In the genomic region with DNA sequence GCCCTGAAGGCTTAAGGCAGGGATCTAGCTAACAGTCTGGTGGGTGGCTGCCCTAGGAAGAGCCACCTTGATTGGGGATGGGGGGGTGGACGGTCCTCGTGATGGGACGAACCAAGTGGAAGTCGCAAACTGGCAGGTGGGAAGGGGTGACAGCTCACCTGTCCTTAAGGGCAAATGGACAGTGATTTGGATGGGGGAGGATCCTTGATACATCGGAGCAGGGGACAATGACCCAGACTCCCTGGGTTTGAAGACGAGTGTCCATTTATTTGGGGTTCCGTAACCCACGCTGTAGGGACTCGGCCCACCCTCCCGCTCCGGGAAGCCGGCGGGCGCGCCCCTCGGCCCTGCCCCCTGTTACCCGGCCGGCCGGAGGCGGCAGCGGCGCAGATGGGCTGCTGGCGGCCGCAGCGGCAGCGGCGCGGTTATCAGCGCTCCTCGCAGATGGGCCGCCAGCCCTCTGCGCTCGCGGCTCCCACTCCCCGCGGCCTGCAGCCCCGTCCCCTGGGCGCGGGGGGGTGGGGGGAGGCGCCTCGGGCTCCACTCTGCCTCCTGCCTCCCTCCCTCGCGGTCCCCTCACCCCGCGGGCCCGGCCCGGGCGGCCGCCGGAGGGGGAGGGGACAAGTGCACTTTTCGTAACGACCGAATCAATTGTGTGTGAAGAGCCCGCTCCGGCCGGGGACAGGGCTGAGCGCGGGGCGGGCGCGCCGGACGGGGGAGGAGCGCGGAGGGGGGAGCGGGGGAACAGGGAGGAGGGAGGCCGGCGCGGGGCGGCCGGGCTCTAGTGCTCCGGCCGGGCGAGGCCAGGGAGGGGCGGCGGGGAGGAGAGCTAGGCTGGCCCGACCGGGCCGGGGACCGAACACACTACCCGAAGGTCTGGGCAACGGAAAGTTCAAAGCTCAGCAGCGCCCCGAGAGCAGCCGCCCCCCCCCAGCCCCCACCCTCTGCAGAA, we compare ENCODE assay signal across 8 mouse cellular contexts. TPM values are rescaled to one million over a fixed set of nuclear protein-coding genes. Genes with fewer than 3 reads are reported as not detected.
A peak's percentile ranks its signal among the peaks of the same experiment; 100 is the strongest.
DNase-seq lines count a peak whose midpoint lies in the region; ATAC-seq and TF ChIP-seq lines count a peak whose summit lies in the region.

No protein-coding gene starts in this region.

- peak overlapping the region; percentile 58 for H3K9ac ChIP-seq in heart, adult 2 months (ENCODE audit: low read depth, low read length)
- peak overlapping the region; percentile 63 for H3K9ac ChIP-seq in kidney, postnatal 0 days (ENCODE audit: low read depth, low read length)

- WGBS in spleen, adult 2 months, result 9% methylated on average over 58 of the region's 85 CpGs
- 9% methylated on average over 71 of the region's 85 CpGs for WGBS in heart, adult 2 months
- 7% methylated on average over 41 of the region's 85 CpGs for WGBS in kidney, postnatal 0 days
- 8% methylated on average over 76 of the region's 85 CpGs for WGBS in small intestine, adult 2 months

- peak overlapping the region; percentile 99 for H3K4me2 ChIP-seq in kidney, postnatal 0 days (ENCODE audit: low read length)

- intact Hi-C loops in heart, adult 2 months (cut with DNase I), result loop anchor here (5.0 kb wide), 1 partner anchor 36 kb away; a partner anchor contains a TSS

- no peaks in the 10 kb centered on the region for H3K36me3 ChIP-seq in spleen, adult 2 months (ENCODE audit: control insufficient read depth, insufficient read depth, low read length)
- no peaks in the 10 kb centered on the region for H3K36me3 ChIP-seq in heart, adult 2 months (ENCODE audit: control insufficient read depth, insufficient read depth, low read length)
- H3K36me3 ChIP-seq in kidney, postnatal 0 days (ENCODE audit: insufficient read depth, low read length), result no peaks in the 10 kb centered on the region
- H3K36me3 ChIP-seq in small intestine, adult 2 months (ENCODE audit: control insufficient read depth, insufficient read depth, low read length), result no peaks in the 10 kb centered on the region

- H3K4me1 ChIP-seq in spleen, adult 2 months (ENCODE audit: control insufficient read depth, insufficient read depth, insufficient read length), result peaks cover 26% of the 10 kb centered on the region
- H3K4me1 ChIP-seq in heart, adult 2 months (ENCODE audit: control insufficient read depth, insufficient read depth, low read length), result no peaks in the 10 kb centered on the region
- peaks cover 26% of the 10 kb centered on the region; the same call in 1 of the 2 replicates for H3K4me1 ChIP-seq in kidney, postnatal 0 days (replicated peaks; ENCODE audit: insufficient read depth, low read length)
- no peaks in the 10 kb centered on the region; the same call in 1 of the 2 replicates for H3K4me1 ChIP-seq in small intestine, adult 2 months (ENCODE audit: control insufficient read depth, insufficient read depth, insufficient read length, low read length)

- no peak for TF ChIP-seq EP300 in heart, adult 2 months (IDR thresholded peaks at IDR 0.05; ENCODE audit: insufficient read depth, low read depth, low read length)

- TF ChIP-seq POLR2A in spleen, adult 2 months (IDR thresholded peaks at IDR 0.05; ENCODE audit: low read depth, low read length), result no peak
- no peak for TF ChIP-seq POLR2A in heart, adult 2 months (IDR thresholded peaks at IDR 0.05; ENCODE audit: insufficient read depth, low read depth, low read length)
- TF ChIP-seq POLR2A in small intestine, adult 2 months (IDR thresholded peaks at IDR 0.05; ENCODE audit: low read depth, low read length), result no peak

- no peak for DNase-seq in spleen, adult 2 months (ENCODE audit: low read depth in 1 of 2, low spot score in 2 of 2)
- no peak for DNase-seq in spleen, adult 12 weeks (ENCODE audit: low spot score)
- peak; percentile 69 to 79 for DNase-seq in cerebellum, postnatal 25 days
- peak; percentile 70 to 74 for DNase-seq in heart, adult 2 months
- DNase-seq in kidney, postnatal 0 days (ENCODE audit: low spot score), result peak; percentile 68
- peak; percentile 32 for DNase-seq in lung, postnatal 25 days (ENCODE audit: low spot score)

- H3K27me3 ChIP-seq in spleen, adult 2 months (ENCODE audit: control insufficient read depth, insufficient read depth, low read length), result peaks cover 26% of the 10 kb centered on the region
- H3K27me3 ChIP-seq in heart, adult 2 months (ENCODE audit: control insufficient read depth, insufficient read depth, low read length), result peaks cover 5% of the 10 kb centered on the region; the same call in 1 of the 2 replicates
- no peaks in the 10 kb centered on the region for H3K27me3 ChIP-seq in kidney, postnatal 0 days (ENCODE audit: insufficient read depth, low read length)
- H3K27me3 ChIP-seq in small intestine, adult 2 months (ENCODE audit: control insufficient read depth, insufficient read depth, low read length), result peaks cover 33% of the 10 kb centered on the region

- H3K9me3 ChIP-seq in kidney, postnatal 0 days (replicated peaks; ENCODE audit: low read length), result no peaks in the 10 kb centered on the region

- TF ChIP-seq CTCF in spleen, adult 2 months (IDR thresholded peaks at IDR 0.05; ENCODE audit: extremely low read depth, insufficient read depth, insufficient read length, insufficient replicate concordance), result no peak
- no peak for TF ChIP-seq CTCF in heart, adult 2 months (IDR thresholded peaks at IDR 0.05)
- TF ChIP-seq CTCF in kidney, postnatal 0 days (IDR thresholded peaks at IDR 0.05; ENCODE audit: low read depth), result no peak
- no peak for TF ChIP-seq CTCF in small intestine, adult 2 months (IDR thresholded peaks at IDR 0.05; ENCODE audit: extremely low read depth, insufficient read length, insufficient replicate concordance, low read depth, low read length)

- no peaks in the 10 kb centered on the region for H3K79me2 ChIP-seq in heart, adult 2 months (replicated peaks; ENCODE audit: control insufficient read depth, insufficient read depth, low read length)

- peak; percentile 41 for ATAC-seq in kidney, postnatal 0 days (replicated peaks; ENCODE audit: low FRiP score, low read depth)
- no peak for ATAC-seq in erythroid progenitor cell, adult 5-6 weeks (replicated peaks; ENCODE audit: low FRiP score, poor library complexity, severe bottlenecking)

- no peak overlapping the region for H3K27ac ChIP-seq in spleen, adult 2 months (ENCODE audit: insufficient read depth, low read length)
- no peak overlapping the region for H3K27ac ChIP-seq in heart, adult 2 months
- peak overlapping the region; percentile 58 for H3K27ac ChIP-seq in kidney, postnatal 0 days
- H3K27ac ChIP-seq in small intestine, adult 2 months (ENCODE audit: insufficient read depth, low read depth, low read length), result no peak overlapping the region

- H3K4me3 ChIP-seq in spleen, adult 2 months (ENCODE audit: extremely low read depth, insufficient read depth, insufficient read length), result peak overlapping the region; percentile 44; the same call in 1 of the 2 replicates
- H3K4me3 ChIP-seq in heart, adult 2 months, result peak overlapping the region; percentile 73
- H3K4me3 ChIP-seq in kidney, postnatal 0 days (replicated peaks; ENCODE audit: low read depth, low read length), result peak overlapping the region; percentile 64
- peak overlapping the region; percentile 65 for H3K4me3 ChIP-seq in small intestine, adult 2 months (ENCODE audit: low read depth, low read length)

RNA-seq across cellular contexts. Expression of a gene that starts 1.9 kb away (rescaled TPM):
- polyA plus RNA-seq in spleen, adult 2 months (2012; rRNA removed), result 2.5 TPM in 2 replicates
- 1 to 10 TPM; 3.5 to 4.4 TPM for total RNA-seq in heart, adult 2 months (2021)
- 3.9 and 4.0 TPM in 2 replicates for polyA plus RNA-seq in heart, adult 2 months (2012; rRNA removed)
- polyA plus RNA-seq in kidney, postnatal 0 days (2015; fragmentation: Nextera tagmentation; extraction: Ambion mirVana), result 9.0 and 9.6 TPM in 2 replicates
- polyA plus RNA-seq in small intestine, adult 2 months (2012; rRNA removed), result 23.5 and 47.5 TPM in 2 replicates
- total RNA-seq in erythroid progenitor cell, adult 5-6 weeks (2015; ENCODE audit: low replicate concordance), result 5.0 and 5.8 TPM in 2 replicates
- 2.7 and 5.8 TPM in 2 replicates for total RNA-seq in erythroid progenitor cell, adult 5-6 weeks (2017; ENCODE audit: low replicate concordance)

RNA-seq across cellular contexts. Expression of a gene that starts 35.3 kb away (rescaled TPM):
- polyA plus RNA-seq in spleen, adult 2 months (2012; rRNA removed), result not detected in 2 replicates
- total RNA-seq in heart, adult 2 months (2021), result not detected
- polyA plus RNA-seq in heart, adult 2 months (2012; rRNA removed), result not detected in 2 replicates
- not detected in 2 replicates for polyA plus RNA-seq in kidney, postnatal 0 days (2015; fragmentation: Nextera tagmentation; extraction: Ambion mirVana)
- polyA plus RNA-seq in small intestine, adult 2 months (2012; rRNA removed), result not detected in 2 replicates
- not detected in 2 replicates for total RNA-seq in erythroid progenitor cell, adult 5-6 weeks (2015; ENCODE audit: low replicate concordance)
- not detected in 2 replicates for total RNA-seq in erythroid progenitor cell, adult 5-6 weeks (2017; ENCODE audit: low replicate concordance)

Comparison
In these comparisons a context has a peak if more than half of its experiments do, and no peak if none do; other contexts are left out.
1. DNase-seq: peak in cerebellum, postnatal 25 days (2 of 2), heart, adult 2 months (2 of 2), kidney, postnatal 0 days (single experiment) and lung, postnatal 25 days (single experiment); none in spleen, adult 2 months (0 of 2) and spleen, adult 12 weeks (single experiment).
2. Peak in every context shown above with its lines, with median percentiles within 50 percentile points of each other: H3K4me3 ChIP-seq.